Mouse (Mus musculus) thymus, adult 2 months (tissue): ENCODE measurements around the gene Pnpla2.

Experiments used
- CTCF ChIP-seq: fragments of 200-500 bp; IDR thresholded peaks from 2 replicates; pipeline ENCODE4 v1.5.1; 2012; ENCODE audit warnings: mild to moderate bottlenecking, control low read depth, low read length, moderate library complexity, borderline replicate concordance; ENCODE audit not compliant: control insufficient read depth, poor library complexity, insufficient read depth; ENCODE audit errors: extremely low read depth
- POLR2A ChIP-seq: fragments of 200-500 bp; IDR thresholded peaks from 2 replicates; pipeline ENCODE4 v1.6.1; 2012; ENCODE audit warnings: mild to moderate bottlenecking, low read length, control low read depth, moderate library complexity; ENCODE audit not compliant: control insufficient read depth, poor library complexity, insufficient read depth; ENCODE audit errors: extremely low read depth

DNA sequence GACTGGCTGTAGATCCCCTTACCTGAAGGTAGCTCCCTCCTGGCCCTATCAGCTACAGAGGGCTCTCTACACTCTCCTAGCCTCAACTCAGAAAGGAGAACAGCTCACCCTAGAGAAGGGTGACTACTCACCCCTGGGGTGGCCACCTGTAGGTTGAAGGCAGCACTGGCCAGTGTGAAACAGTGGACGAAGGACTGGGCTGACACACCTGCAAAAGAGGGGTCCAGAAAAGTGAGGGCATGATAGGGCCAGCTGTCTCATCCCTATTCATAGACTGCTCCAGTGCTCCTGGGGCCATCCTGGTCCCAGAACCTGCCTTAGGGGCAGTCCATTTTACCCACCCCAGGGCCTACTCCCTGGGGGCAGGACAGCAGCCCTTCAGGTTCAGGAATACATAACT lies 43.3 kb upstream of the Pnpla2 start:
- TF ChIP-seq CTCF, result no peak
- no peak for TF ChIP-seq POLR2A
